Mouse (Mus musculus) liver, postnatal 0 days (tissue): ENCODE data around the gene Gm21992.

Source experiments
- CTCF ChIP-seq: sonication (generic); IDR thresholded peaks from 2 replicates; pipeline ENCODE4 v1.5.1; 2016; ENCODE audit warnings: antibody characterized with exemption, low read depth
- EP300 ChIP-seq: IDR thresholded peaks from 2 replicates; pipeline ENCODE4 v1.6.1; 2016; ENCODE audit warnings: antibody characterized with exemption, low read depth, mild to moderate bottlenecking

DNA sequence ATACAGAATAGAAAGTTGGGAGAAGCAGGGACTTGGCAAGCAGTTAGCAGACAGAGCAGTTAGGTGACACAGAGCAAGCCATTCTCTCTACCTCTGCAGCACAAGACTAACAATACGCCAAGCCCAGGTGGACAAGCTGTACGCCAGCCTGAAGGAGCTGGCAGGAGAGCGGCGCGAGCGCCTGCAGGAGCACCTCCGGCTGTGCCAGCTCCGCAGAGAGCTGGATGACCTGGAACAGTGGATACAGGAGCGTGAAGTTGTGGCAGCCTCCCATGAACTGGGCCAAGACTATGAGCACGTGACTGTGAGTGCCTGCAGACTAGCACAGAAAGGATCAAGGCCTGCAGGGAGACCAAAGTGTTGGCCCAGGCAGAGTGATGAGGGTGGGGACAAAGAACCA, 65.7 kb downstream of the Gm21992 start:
- no peak for TF ChIP-seq CTCF
- TF ChIP-seq EP300 = no peak
